Mouse (Mus musculus): ENCODE results near the gene Pdia3. TPM values are rescaled to one million over a fixed set of nuclear protein-coding genes. Genes with fewer than 3 reads are reported as not detected.

Pdia3 gene
- polyA plus RNA-seq, 1 experiment = 395 TPM

- H3K4me1 ChIP-seq (ENCODE audit: control insufficient read depth, insufficient read depth, low read length) = peaks cover 8% of the 10 kb centered on the region
- DNase-seq = no peak
- TF ChIP-seq POLR2A (IDR thresholded peaks at IDR 0.05; ENCODE audit: borderline replicate concordance, extremely low read depth, low read depth, low read length) (no peak; the same call in 1 of the 2 replicates), CTCF (IDR thresholded peaks at IDR 0.05; ENCODE audit: insufficient read depth, low read length) (no peak)
- H3K4me3 ChIP-seq (replicated peaks; ENCODE audit: extremely low read depth, low read depth, low read length) = peak overlapping the region; percentile 93
- 1% methylated on average over 31 of the region's 32 CpGs for WGBS
Observed at GRCm38 (mm10) chr2:121414139-121414685, 637 bp downstream of the Pdia3 start.

GRCm38 (mm10) chr2:121415103-121415502, 1.5 kb downstream of the Pdia3 start:
- WGBS = 21% methylated on average over 3 of the region's 3 CpGs
- TF ChIP-seq CTCF (IDR thresholded peaks at IDR 0.05; ENCODE audit: insufficient read depth, low read length) = no peak
- no peak for TF ChIP-seq POLR2A (IDR thresholded peaks at IDR 0.05; ENCODE audit: borderline replicate concordance, extremely low read depth, low read depth, low read length)
- Histone ChIP-seq H3K4me1 (ENCODE audit: control insufficient read depth, insufficient read depth, low read length) (peaks cover 10% of the 10 kb centered on the region), H3K4me3 (replicated peaks; ENCODE audit: extremely low read depth, low read depth, low read length) (no peak overlapping the region)
- no peak for DNase-seq

GRCm38 (mm10) chr2:121415591-121415990, 2.0 kb downstream of the Pdia3 start:
- no peak for DNase-seq
- TF ChIP-seq CTCF (IDR thresholded peaks at IDR 0.05; ENCODE audit: insufficient read depth, low read length) = no peak
- no peak for TF ChIP-seq POLR2A (IDR thresholded peaks at IDR 0.05; ENCODE audit: borderline replicate concordance, extremely low read depth, low read depth, low read length)
- no peak overlapping the region for H3K4me3 ChIP-seq (replicated peaks; ENCODE audit: extremely low read depth, low read depth, low read length)
- WGBS = 57% methylated on average over 3 of the region's 3 CpGs
- peaks cover 10% of the 10 kb centered on the region for H3K4me1 ChIP-seq (ENCODE audit: control insufficient read depth, insufficient read depth, low read length)

GRCm38 (mm10) chr2:121416356-121416755, 2.8 kb downstream of the Pdia3 start:
- 69% methylated on average over 6 of the region's 6 CpGs for WGBS
- peaks cover 10% of the 10 kb centered on the region for H3K4me1 ChIP-seq (ENCODE audit: control insufficient read depth, insufficient read depth, low read length)
- TF ChIP-seq CTCF (IDR thresholded peaks at IDR 0.05; ENCODE audit: insufficient read depth, low read length) (no peak), POLR2A (IDR thresholded peaks at IDR 0.05; ENCODE audit: borderline replicate concordance, extremely low read depth, low read depth, low read length) (no peak)
- DNase-seq = no peak
- no peak overlapping the region for H3K4me3 ChIP-seq (replicated peaks; ENCODE audit: extremely low read depth, low read depth, low read length)

- H3K4me1 ChIP-seq (ENCODE audit: control insufficient read depth, insufficient read depth, low read length) = peaks cover 10% of the 10 kb centered on the region
- DNase-seq = no peak
- WGBS = 64% methylated on average over 3 of the region's 3 CpGs
- no peak overlapping the region for H3K4me3 ChIP-seq (replicated peaks; ENCODE audit: extremely low read depth, low read depth, low read length)
- TF ChIP-seq CTCF (IDR thresholded peaks at IDR 0.05; ENCODE audit: insufficient read depth, low read length) (no peak), POLR2A (IDR thresholded peaks at IDR 0.05; ENCODE audit: borderline replicate concordance, extremely low read depth, low read depth, low read length) (no peak)
Observed at GRCm38 (mm10) chr2:121418476-121418875, 4.9 kb downstream of the Pdia3 start.

GRCm38 (mm10) chr2:121423166-121423565, 9.6 kb downstream of the Pdia3 start:
- DNase-seq = no peak
- Histone ChIP-seq H3K4me1 (ENCODE audit: control insufficient read depth, insufficient read depth, low read length) (peaks cover 6% of the 10 kb centered on the region; the same call in 1 of the 2 replicates), H3K4me3 (replicated peaks; ENCODE audit: extremely low read depth, low read depth, low read length) (no peak overlapping the region)
- 88% methylated on average over 2 of the region's 2 CpGs for WGBS
- TF ChIP-seq CTCF (IDR thresholded peaks at IDR 0.05; ENCODE audit: insufficient read depth, low read length) (no peak), POLR2A (IDR thresholded peaks at IDR 0.05; ENCODE audit: borderline replicate concordance, extremely low read depth, low read depth, low read length) (no peak)

- no peak for TF ChIP-seq CTCF (IDR thresholded peaks at IDR 0.05; ENCODE audit: insufficient read depth, low read length)
- no peak for TF ChIP-seq POLR2A (IDR thresholded peaks at IDR 0.05; ENCODE audit: borderline replicate concordance, extremely low read depth, low read depth, low read length)
- Histone ChIP-seq H3K4me3 (replicated peaks; ENCODE audit: extremely low read depth, low read depth, low read length) (no peak overlapping the region), H3K4me1 (ENCODE audit: control insufficient read depth, insufficient read depth, low read length) (no peaks in the 10 kb centered on the region)
- DNase-seq = no peak
- 91% methylated on average over 2 of the region's 2 CpGs for WGBS
Observed at GRCm38 (mm10) chr2:121425890-121426289, 12.3 kb downstream of the Pdia3 start.

GRCm38 (mm10) chr2:121434854-121435253, 21.3 kb downstream of the Pdia3 start:
- TF ChIP-seq CTCF (IDR thresholded peaks at IDR 0.05; ENCODE audit: insufficient read depth, low read length) = no peak
- no peak for TF ChIP-seq POLR2A (IDR thresholded peaks at IDR 0.05; ENCODE audit: borderline replicate concordance, extremely low read depth, low read depth, low read length)
- Histone ChIP-seq H3K4me3 (replicated peaks; ENCODE audit: extremely low read depth, low read depth, low read length) (no peak overlapping the region), H3K4me1 (ENCODE audit: control insufficient read depth, insufficient read depth, low read length) (no peaks in the 10 kb centered on the region)
- WGBS = 100% methylated on average over 1 of the region's 1 CpGs
- no peak for DNase-seq

- DNase-seq = no peak
- Histone ChIP-seq H3K4me3 (replicated peaks; ENCODE audit: extremely low read depth, low read depth, low read length) (no peak overlapping the region), H3K4me1 (ENCODE audit: control insufficient read depth, insufficient read depth, low read length) (0 out of 2 replicates have a peak, but pooled peaks cover 2% of the 10 kb centered on the region)
- TF ChIP-seq CTCF (IDR thresholded peaks at IDR 0.05; ENCODE audit: insufficient read depth, low read length) = no peak
- TF ChIP-seq POLR2A (IDR thresholded peaks at IDR 0.05; ENCODE audit: borderline replicate concordance, extremely low read depth, low read depth, low read length) = no peak
- WGBS = 67% methylated on average over 4 of the region's 4 CpGs
Observed at GRCm38 (mm10) chr2:121439746-121440145, 26.2 kb downstream of the Pdia3 start.

- H3K4me1 ChIP-seq (ENCODE audit: control insufficient read depth, insufficient read depth, low read length) = 0 out of 2 replicates have a peak, but pooled peaks cover 2% of the 10 kb centered on the region
- WGBS = 64% methylated on average over 5 of the region's 5 CpGs
- H3K4me3 ChIP-seq (replicated peaks; ENCODE audit: extremely low read depth, low read depth, low read length) = no peak overlapping the region
- DNase-seq = no peak
- TF ChIP-seq CTCF (IDR thresholded peaks at IDR 0.05; ENCODE audit: insufficient read depth, low read length) (no peak), POLR2A (IDR thresholded peaks at IDR 0.05; ENCODE audit: borderline replicate concordance, extremely low read depth, low read depth, low read length) (no peak)
Observed at GRCm38 (mm10) chr2:121440834-121441605, 27.4 kb downstream of the Pdia3 start.

Measured in lung, adult 2 months (tissue).